Mouse (Mus musculus) intestine, postnatal 0 days (tissue): ENCODE data around the gene Uqcc3. TPM values are rescaled to one million over a fixed set of nuclear protein-coding genes. Genes with fewer than 3 reads are reported as not detected.
"Not testable (repeated sequence)": the region's sequence is repeated elsewhere in the genome, so short reads cannot be mapped to it uniquely, and the experiment has no call there.

ENCODE experiments used
- ATAC-seq: fragments of 200-750 bp; cut with Nextera tagmentation; 2 replicates; pipeline ENCODE4 v1.8.0; 2017; ENCODE audit warnings: mild to moderate bottlenecking, moderate TSS enrichment, moderate library complexity
- H3K27ac ChIP-seq: fragments of 300-500 bp; sonication (generic); 2 replicates; pipeline ENCODE4 v1.5.1; 2014; ENCODE audit warnings: mild to moderate bottlenecking, low read depth, low read length, moderate library complexity
- H3K27me3 ChIP-seq: fragments of 300-500 bp; sonication (generic); replicated peaks from 2 replicates; pipeline ENCODE4 v1.6.1; 2014; ENCODE audit warnings: low read length, mixed read lengths; ENCODE audit not compliant: control insufficient read depth, insufficient read depth
- H3K36me3 ChIP-seq: fragments of 300-500 bp; sonication (generic); 2 replicates; pipeline ENCODE4 v1.6.1; 2014; ENCODE audit warnings: mild to moderate bottlenecking, moderate library complexity; ENCODE audit not compliant: control insufficient read depth, insufficient read depth
- H3K4me1 ChIP-seq: fragments of 300-500 bp; sonication (generic); replicated peaks from 2 replicates; pipeline ENCODE4 v1.6.1; 2014; ENCODE audit warnings: antibody characterized with exemption, low read length, mixed read lengths; ENCODE audit not compliant: control insufficient read depth, insufficient read depth
- H3K4me2 ChIP-seq: fragments of 300-500 bp; sonication (generic); replicated peaks from 2 replicates; pipeline ENCODE4 v1.6.1; 2014; ENCODE audit warnings: low read depth, mild to moderate bottlenecking, moderate library complexity
- H3K4me3 ChIP-seq: fragments of 300-500 bp; sonication (generic); 2 replicates; pipeline ENCODE4 v1.5.1; 2014; ENCODE audit warnings: low read depth, low read length
- H3K9ac ChIP-seq: fragments of 300-500 bp; sonication (generic); 2 replicates; pipeline ENCODE4 v1.6.1; 2014; ENCODE audit warnings: mild to moderate bottlenecking, low read depth, low read length
- H3K9me3 ChIP-seq: fragments of 300-500 bp; sonication (generic); 2 replicates; pipeline ENCODE4 v1.6.1; 2016; ENCODE audit warnings: mixed run types; ENCODE audit not compliant: control insufficient read depth
- CTCF ChIP-seq: sonication (generic); IDR thresholded peaks from 2 replicates; pipeline ENCODE4 v1.5.1; 2016; ENCODE audit warnings: low read depth, mild to moderate bottlenecking, control low read depth, antibody characterized with exemption, moderate library complexity
- WGBS: fragments of 180-500 bp; shearing (Covaris S2); extraction: QIAGEN DNeasy Blood & Tissue Kit; methylation state at CpG from one replicate; pipeline ENCODE4 v1.1.7; 2014; 5-methylcytosine and 5-hydroxymethylcytosine counted together
- polyA plus RNA-seq: library from polyadenylated mRNA; unstranded; fragments of >200 nt; fragmentation: Nextera tagmentation; extraction: Ambion mirVana; gene quantifications from 2 replicates; pipeline ENCODE4 v1.2.1, GENCODE M21; 2015

Uqcc3 gene
- polyA plus RNA-seq, 1 experiment from 2014 or later = 65.4 TPM

DNA sequence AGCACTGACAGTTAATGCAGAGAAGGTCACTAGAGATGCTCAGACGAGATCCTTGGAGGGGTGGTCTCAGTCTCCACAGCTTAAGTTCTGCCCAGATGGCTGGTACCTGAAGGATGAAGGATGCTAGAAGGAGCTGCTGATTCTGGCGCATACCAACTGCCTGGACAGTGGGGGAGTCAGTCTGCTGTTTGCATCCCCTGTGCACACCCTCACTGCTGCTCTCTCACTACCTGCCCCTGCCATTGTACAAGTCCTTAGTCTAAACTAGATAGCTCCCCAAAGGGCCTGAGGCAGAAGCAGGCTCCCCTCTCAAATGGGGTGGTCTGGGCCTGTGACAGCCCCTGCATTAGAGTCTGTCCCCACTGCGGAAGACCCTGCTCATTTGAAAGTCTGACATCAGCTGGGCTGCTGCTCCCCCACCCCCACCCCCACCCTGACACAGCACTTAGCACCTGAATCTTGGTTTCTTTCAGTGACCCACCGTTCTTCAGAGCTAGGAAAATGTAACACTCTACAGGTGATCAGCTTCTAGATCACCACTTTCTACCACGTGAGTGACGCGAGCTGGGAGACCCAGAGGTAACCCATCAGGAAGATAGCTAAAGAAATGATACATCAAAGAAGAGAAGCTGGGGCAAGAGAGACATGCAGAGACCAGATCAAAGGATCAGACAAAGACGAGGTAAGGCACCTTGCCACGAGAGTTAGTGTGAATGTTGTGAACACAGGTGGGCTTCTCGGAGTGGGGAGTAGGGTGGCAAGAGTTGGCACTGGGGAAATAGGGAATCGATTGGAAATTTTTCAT is 41.4 kb downstream of the Uqcc3 start, which contains the start of gene Gng3:
TSS of gene Gng3 (minus strand) at position 92 of the 805 bp plus-strand sequence.
- no peak for TF ChIP-seq CTCF
- Histone ChIP-seq H3K4me3 (peak within 1 kb of the TSS; percentile 62), H3K36me3 (peaks cover 11% of the 10 kb centered on the region; the same call in 1 of the 2 replicates), H3K4me1 (no peaks in the 10 kb centered on the region), H3K9ac (peak within 1 kb of the TSS; percentile 83), H3K27me3 (no peaks in the 10 kb centered on the region), H3K27ac (peak within 1 kb of the TSS; percentile 92), H3K4me2 (peak within 1 kb of the TSS; percentile 89), H3K9me3 (no peaks in the 10 kb centered on the region)
- WGBS = 81% methylated on average over 11 of the region's 11 CpGs
- no peak for ATAC-seq

DNA sequence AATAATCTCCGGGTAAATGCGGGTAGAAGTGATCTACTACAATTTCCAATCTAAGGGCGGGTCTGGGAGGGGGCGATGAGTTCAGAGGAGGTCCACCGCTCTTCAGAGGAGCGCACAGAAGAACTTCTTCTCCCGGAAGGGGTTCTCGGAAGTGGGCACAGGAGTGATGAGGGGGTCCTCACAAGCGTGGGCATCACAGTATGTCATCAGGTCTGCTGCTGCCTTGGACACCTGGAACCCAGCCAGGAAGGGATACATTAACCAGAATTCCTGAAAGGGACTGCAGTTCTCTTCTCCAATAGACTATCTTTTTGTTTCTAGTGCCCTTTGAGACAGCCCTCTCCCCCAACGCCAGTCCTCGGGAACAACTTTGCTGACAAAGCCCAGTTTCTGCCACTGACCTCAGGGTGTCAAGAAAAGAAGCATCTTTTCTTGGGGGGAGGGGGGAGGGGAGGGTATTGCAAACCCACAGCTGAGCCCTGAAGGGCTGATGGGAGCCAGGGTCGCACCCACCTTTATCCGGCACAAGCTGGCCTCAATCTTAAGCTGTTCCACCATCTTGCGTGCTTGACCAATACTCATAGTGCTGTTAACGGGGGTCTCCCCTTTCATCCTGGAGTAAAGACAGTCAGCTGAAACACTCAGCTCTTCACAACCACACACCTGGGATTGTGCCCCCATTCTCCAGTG is 42.5 kb downstream of the Uqcc3 start:
- Histone ChIP-seq H3K4me2 (peak overlapping the region; percentile 89), H3K4me3 (peak overlapping the region; percentile 62), H3K27me3 (no peaks in the 10 kb centered on the region), H3K9me3 (no peaks in the 10 kb centered on the region), H3K36me3 (peaks cover 15% of the 10 kb centered on the region), H3K4me1 (no peaks in the 10 kb centered on the region), H3K9ac (peak overlapping the region; percentile 83), H3K27ac (peak overlapping the region; percentile 92)
- no peak for TF ChIP-seq CTCF
- no peak for ATAC-seq
- WGBS = 20% methylated on average over 15 of the region's 15 CpGs

DNA sequence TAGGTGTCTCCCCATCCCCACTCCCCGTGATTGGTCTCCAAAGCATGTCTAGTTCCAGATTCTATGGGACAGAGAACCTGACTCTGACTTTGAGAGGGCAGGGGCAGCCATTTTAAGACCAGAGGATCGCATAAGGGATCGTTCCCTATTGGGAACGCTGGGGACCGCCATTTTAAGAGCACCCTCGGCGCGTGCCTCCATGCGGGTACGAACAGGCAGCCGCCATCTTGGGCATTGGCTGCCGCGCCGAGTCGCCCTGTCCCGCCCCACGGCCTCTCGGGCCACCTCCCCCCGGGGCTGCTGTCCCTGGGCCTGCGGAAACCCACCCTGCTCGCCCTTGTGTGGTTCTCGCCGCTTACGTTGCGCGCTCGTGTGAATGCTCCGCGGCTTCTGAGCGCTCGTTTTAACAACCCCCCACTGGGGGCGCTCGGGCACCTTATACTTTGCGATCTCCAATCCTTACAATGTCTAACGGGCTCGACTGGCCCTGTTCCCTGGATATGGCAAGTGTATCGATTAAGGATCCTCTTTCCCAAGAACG is 43.4 kb downstream of the Uqcc3 start, which contains the start of gene Bscl2:
TSS of gene Bscl2 (plus strand) at position 217 of the 541 bp plus-strand sequence.
- no peaks in the 10 kb centered on the region for H3K27me3 ChIP-seq
- H3K9ac ChIP-seq = peak within 1 kb of the TSS; percentile 83
- H3K4me1 ChIP-seq = no peaks in the 10 kb centered on the region
- peak; percentile 74 for TF ChIP-seq CTCF
- WGBS = under 1% methylated on average over 38 of the region's 38 CpGs
- peaks cover 24% of the 10 kb centered on the region for H3K36me3 ChIP-seq
- H3K9me3 ChIP-seq = no peaks in the 10 kb centered on the region
- peak within 1 kb of the TSS; percentile 62 for H3K4me3 ChIP-seq
- peak within 1 kb of the TSS; percentile 89 for H3K4me2 ChIP-seq
- ATAC-seq = peak; percentile 74
- H3K27ac ChIP-seq = peak within 1 kb of the TSS; percentile 92

DNA sequence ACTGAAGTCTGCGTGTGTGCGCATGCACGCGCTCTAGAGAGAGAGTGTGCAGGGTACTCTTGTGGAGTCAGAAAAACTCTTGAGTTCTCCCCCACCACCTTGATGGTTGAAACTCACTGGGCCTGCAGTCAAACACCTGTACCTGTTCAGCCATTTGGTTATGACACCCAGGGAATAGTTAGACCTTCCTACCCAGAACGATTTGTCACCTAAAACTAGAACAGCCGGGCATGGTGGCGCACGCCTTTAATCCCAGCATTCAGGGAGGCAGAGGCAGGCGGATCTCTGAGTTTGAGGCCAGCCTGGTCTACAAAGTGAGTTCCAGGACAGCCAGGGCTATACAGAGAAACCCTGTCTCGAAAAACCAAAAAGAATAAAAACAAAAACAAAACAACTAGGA is 44.4 kb downstream of the Uqcc3 start:
- 92% methylated on average over 10 of the region's 10 CpGs for WGBS

DNA sequence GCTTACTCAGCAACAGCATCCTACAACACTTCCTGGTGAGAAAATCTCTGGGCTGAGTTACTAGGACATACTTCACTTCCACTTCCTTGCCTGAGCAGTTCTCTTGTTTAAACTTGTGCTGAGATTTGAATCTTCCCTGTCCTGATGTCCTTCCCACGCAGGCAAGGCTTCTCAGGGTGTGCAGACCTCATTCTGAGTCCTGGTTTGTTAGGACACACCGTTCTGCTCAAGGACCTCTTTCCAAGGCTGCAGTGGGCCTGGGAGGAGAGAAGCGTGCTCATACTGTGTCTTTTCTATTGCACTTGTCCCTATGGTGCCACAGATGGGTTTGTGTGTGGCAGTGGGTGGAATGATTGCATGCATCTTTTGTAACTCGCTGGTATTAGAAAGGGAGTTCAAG is 47.8 kb downstream of the Uqcc3 start:
- peaks cover 67% of the 10 kb centered on the region for H3K36me3 ChIP-seq

More for the DNA sequence above, 44.4 kb downstream of the Uqcc3 start:
- not testable (repeated sequence) for H3K9ac ChIP-seq, H3K4me3 ChIP-seq, ATAC-seq, H3K27ac ChIP-seq, H3K4me2 ChIP-seq, H3K27me3 ChIP-seq, H3K4me1 ChIP-seq, H3K9me3 ChIP-seq
- H3K36me3 ChIP-seq = peaks cover 34% of the 10 kb centered on the region

DNA sequence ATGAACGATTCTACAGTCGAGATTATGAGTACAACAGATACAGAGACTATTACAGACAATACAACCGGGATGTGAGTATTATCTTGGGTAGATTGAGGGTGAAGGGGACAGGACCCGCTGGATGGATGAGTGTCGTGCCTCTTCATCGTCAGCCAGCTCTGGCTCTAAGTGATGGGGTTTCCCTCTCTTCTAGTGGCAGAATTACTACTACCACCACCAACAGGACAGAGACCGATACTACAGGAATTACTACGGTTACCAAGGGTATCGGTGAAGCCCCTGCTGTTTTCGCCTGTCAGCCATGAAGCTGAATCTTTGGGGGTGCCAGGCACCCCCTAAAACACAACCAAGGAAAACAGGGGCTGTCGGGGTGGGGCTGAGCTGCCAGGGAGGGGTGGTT is 49.5 kb downstream of the Uqcc3 start:
- H3K4me2 ChIP-seq = no peak overlapping the region
- ATAC-seq = no peak

More for the DNA sequence above, 47.8 kb downstream of the Uqcc3 start:
- no peak overlapping the region for H3K4me2 ChIP-seq
- no peak overlapping the region for H3K4me3 ChIP-seq
- H3K27me3 ChIP-seq = no peaks in the 10 kb centered on the region
- TF ChIP-seq CTCF = no peak
- H3K9me3 ChIP-seq = no peaks in the 10 kb centered on the region
- no peaks in the 10 kb centered on the region for H3K4me1 ChIP-seq
- ATAC-seq = no peak
- 89% methylated on average over 4 of the region's 4 CpGs for WGBS
- H3K27ac ChIP-seq = no peak overlapping the region
- no peak overlapping the region for H3K9ac ChIP-seq

More for the DNA sequence above, 49.5 kb downstream of the Uqcc3 start:
- H3K27ac ChIP-seq = no peak overlapping the region
- no peaks in the 10 kb centered on the region for H3K27me3 ChIP-seq
- H3K4me3 ChIP-seq = no peak overlapping the region
- TF ChIP-seq CTCF = no peak
- 84% methylated on average over 11 of the region's 11 CpGs for WGBS
- no peaks in the 10 kb centered on the region for H3K9me3 ChIP-seq
- H3K36me3 ChIP-seq = peaks cover 82% of the 10 kb centered on the region
- H3K4me1 ChIP-seq = no peaks in the 10 kb centered on the region
- H3K9ac ChIP-seq = no peak overlapping the region
